Mouse (Mus musculus) G1E-ER4 (cell line): Measurements from ENCODE around the gene Olfr221. TPM values are rescaled to one million over a fixed set of nuclear protein-coding genes. Genes with fewer than 3 reads are reported as not detected.

Experiments
- GATA1 ChIP-seq: IDR thresholded peaks from one replicate; pipeline ENCODE4 v1.8.0; 2012; ENCODE audit warnings: low read length, inconsistent platforms
- polyA plus RNA-seq: library from polyadenylated mRNA; stranded (reverse); fragments of >175 nt; gene quantifications from 2 replicates; pipeline ENCODE4 v1.2.3, GENCODE M21; 2012

Gene Olfr221
- polyA plus RNA-seq, 1 experiment, result not detected

GRCm38 (mm10) chr14:51989461-51989970 is 52.7 kb downstream of the Olfr221 start:
- no peak for TF ChIP-seq GATA1

GRCm38 (mm10) chr14:51988731-51989130 is 53.5 kb downstream of the Olfr221 start:
- TF ChIP-seq GATA1, result no peak

- TF ChIP-seq GATA1, result no peak
Measured at GRCm38 (mm10) chr14:51987177-51987576, 55.1 kb downstream of the Olfr221 start.

GRCm38 (mm10) chr14:51986153-51986505 is 56.1 kb downstream of the Olfr221 start:
- peak; percentile 19 for TF ChIP-seq GATA1

GRCm38 (mm10) chr14:51985301-51986152 is 56.7 kb downstream of the Olfr221 start:
- TF ChIP-seq GATA1, result no peak

GRCm38 (mm10) chr14:51984247-51985231 is 57.7 kb downstream of the Olfr221 start, which contains the start of gene Arhgef40:
Arhgef40 (plus strand) TSS chr14:51984719.
- no peak for TF ChIP-seq GATA1

Other genes starting within 250 kb of the Olfr221 start
- not detected in 2 replicates for gene AY358078, start 242.4 kb downstream of the Olfr221 start, polyA plus RNA-seq
- gene Ear6, start 188.8 kb downstream of the Olfr221 start, polyA plus RNA-seq, result not detected in 2 replicates
- gene Mettl17, start 157.6 kb downstream of the Olfr221 start, polyA plus RNA-seq, result 13.1 and 21.0 TPM in 2 replicates
- not detected in 2 replicates for gene Slc39a2, start 149.6 kb downstream of the Olfr221 start, polyA plus RNA-seq
- not detected in 2 replicates for gene Ndrg2, start 128.3 kb downstream of the Olfr221 start, polyA plus RNA-seq
- not detected in 2 replicates for gene Tppp2, start 124.0 kb downstream of the Olfr221 start, polyA plus RNA-seq
- gene Rnase13, start 119.7 kb downstream of the Olfr221 start, polyA plus RNA-seq, result not detected in 2 replicates
- 28.7 and 40.6 TPM in 2 replicates for gene Arhgef40, start 57.7 kb downstream of the Olfr221 start, polyA plus RNA-seq
- not detected in 2 replicates for gene Tmem253, start 26.8 kb downstream of the Olfr221 start, polyA plus RNA-seq
- gene Zfp219, start 21.7 kb downstream of the Olfr221 start, polyA plus RNA-seq, result 59.0 and 77.2 TPM in 2 replicates
- gene Hnrnpc, start 61.6 kb upstream of the Olfr221 start, polyA plus RNA-seq, result 13.3 and 19.0 TPM in 2 replicates
- 0.05 and 0.24 TPM in 2 replicates for gene Rpgrip1, start 68.2 kb upstream of the Olfr221 start, polyA plus RNA-seq
- 28.6 and 37.7 TPM in 2 replicates for gene Supt16, start 155.0 kb upstream of the Olfr221 start, polyA plus RNA-seq
- gene Chd8, start 215.3 kb upstream of the Olfr221 start, polyA plus RNA-seq, result 15.3 and 19.5 TPM in 2 replicates
- gene Tox4, start 236.7 kb upstream of the Olfr221 start, polyA plus RNA-seq, result 40.4 and 52.5 TPM in 2 replicates
- 0.36 and 0.48 TPM in 2 replicates for gene Rab2b, start 237.1 kb upstream of the Olfr221 start, polyA plus RNA-seq